Mouse (Mus musculus) midbrain, embryonic 16.5 days (tissue): ENCODE results near the gene Rock2. TPM values are rescaled to one million over a fixed set of nuclear protein-coding genes. Genes with fewer than 3 reads are reported as not detected.

Source experiments
- ATAC-seq: fragments of 200-750 bp; cut with Nextera tagmentation; 2 replicates; pipeline ENCODE4 v1.8.0; 2017; ENCODE audit warnings: moderate TSS enrichment
- H3K27ac ChIP-seq: fragments of 300-500 bp; sonication (generic); 2 replicates; pipeline ENCODE4 v1.5.1; 2014; ENCODE audit warnings: mild to moderate bottlenecking, low read length, mixed read lengths
- H3K27me3 ChIP-seq: fragments of 300-500 bp; sonication (generic); 2 replicates; pipeline ENCODE4 v1.6.1; 2014; ENCODE audit warnings: low read depth, low read length, mixed read lengths; ENCODE audit not compliant: control insufficient read depth, insufficient read depth
- H3K36me3 ChIP-seq: fragments of 300-500 bp; sonication (generic); 2 replicates; pipeline ENCODE4 v1.6.1; 2014; ENCODE audit warnings: mild to moderate bottlenecking, low read length, moderate library complexity, mixed read lengths; ENCODE audit not compliant: control insufficient read depth, insufficient read depth
- H3K4me1 ChIP-seq: fragments of 300-500 bp; sonication (generic); 2 replicates; pipeline ENCODE4 v1.6.1; 2014; ENCODE audit warnings: mild to moderate bottlenecking, low read length, mixed read lengths; ENCODE audit not compliant: control insufficient read depth, insufficient read depth
- H3K4me2 ChIP-seq: fragments of 300-500 bp; sonication (generic); 2 replicates; pipeline ENCODE4 v1.6.1; 2014; ENCODE audit warnings: mild to moderate bottlenecking, low read length, mixed read lengths
- H3K4me3 ChIP-seq: fragments of 300-500 bp; sonication (generic); 2 replicates; pipeline ENCODE4 v1.5.1; 2014; ENCODE audit warnings: low read depth, mild to moderate bottlenecking, low read length, moderate library complexity, mixed read lengths
- H3K9ac ChIP-seq: fragments of 300-500 bp; sonication (generic); 2 replicates; pipeline ENCODE4 v1.6.1; 2014; ENCODE audit warnings: low read depth, low read length, mixed read lengths
- H3K9me3 ChIP-seq: fragments of 300-500 bp; sonication (generic); replicated peaks from 2 replicates; pipeline ENCODE4 v1.6.1; 2014; ENCODE audit warnings: mild to moderate bottlenecking, low read length, mixed read lengths; ENCODE audit not compliant: control insufficient read depth, poor library complexity, severe bottlenecking
- WGBS: fragments of 180-500 bp; shearing (Covaris S2); extraction: QIAGEN DNeasy Blood & Tissue Kit; methylation state at CpG from one replicate; pipeline ENCODE4 v1.1.7; 2014; 5-methylcytosine and 5-hydroxymethylcytosine counted together
- polyA plus RNA-seq: library from polyadenylated mRNA; unstranded; fragments of >200 nt; fragmentation: Nextera tagmentation; extraction: Ambion mirVana; gene quantifications from 2 replicates; pipeline ENCODE4 v1.2.1, GENCODE M21; 2015

Rock2 gene
- polyA plus RNA-seq, 1 experiment from 2014 or later: 12.5 TPM

- Histone ChIP-seq H3K9me3 (no peaks in the 10 kb centered on the region), H3K4me3 (no peak overlapping the region), H3K4me2 (no peak overlapping the region), H3K27me3 (no peaks in the 10 kb centered on the region), H3K9ac (no peak overlapping the region), H3K27ac (no peak overlapping the region), H3K36me3 (no peaks in the 10 kb centered on the region), H3K4me1 (peaks cover 14% of the 10 kb centered on the region; the same call in 1 of the 2 replicates)
- no peak for ATAC-seq
- WGBS: 54% methylated on average over 9 of the region's 9 CpGs
Measured at GRCm38 (mm10) chr12:17036532-17036931, 141.8 kb downstream of the Rock2 start.

DNA sequence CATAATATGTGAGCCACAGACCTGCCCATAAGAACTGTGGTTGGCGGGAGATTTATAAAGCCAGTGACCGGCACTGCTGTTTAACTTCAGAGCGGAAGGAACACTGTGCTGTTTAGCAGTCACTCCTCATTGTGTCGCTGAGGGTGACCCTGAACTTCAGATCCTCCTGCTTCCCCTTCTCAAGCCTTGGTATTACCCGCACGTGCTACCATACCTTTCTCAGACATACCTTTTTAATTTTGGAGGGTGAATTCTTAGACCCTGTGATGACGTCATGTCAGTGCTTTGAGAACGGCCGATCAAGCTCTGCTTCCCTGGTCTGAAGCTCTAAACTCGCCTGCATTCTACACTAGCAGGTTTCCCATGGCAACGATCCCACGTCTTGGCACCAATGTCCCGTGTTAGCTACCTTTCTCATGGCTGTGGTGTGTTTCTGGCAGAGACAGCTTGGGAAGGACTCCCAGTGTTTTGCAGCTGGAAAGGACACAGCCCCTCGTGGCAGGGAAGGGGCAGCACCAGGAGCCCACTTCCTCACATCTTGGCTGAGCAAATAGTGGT is 142.4 kb downstream of the Rock2 start:
- H3K27me3 ChIP-seq: no peaks in the 10 kb centered on the region
- H3K36me3 ChIP-seq: no peaks in the 10 kb centered on the region
- no peak; the same call in 1 of the 2 replicates for ATAC-seq
- no peak overlapping the region for H3K27ac ChIP-seq
- WGBS: 43% methylated on average over 14 of the region's 14 CpGs
- H3K9me3 ChIP-seq: no peaks in the 10 kb centered on the region
- H3K4me3 ChIP-seq: no peak overlapping the region
- no peak overlapping the region for H3K9ac ChIP-seq
- H3K4me2 ChIP-seq: 0 out of 2 replicates have a peak overlapping the region, but pooled peaks have one; percentile 6
- peaks cover 14% of the 10 kb centered on the region; the same call in 1 of the 2 replicates for H3K4me1 ChIP-seq

Other genes starting within 250 kb of the Rock2 start
- 3.5 and 5.4 TPM in 2 replicates for gene Ntsr2, start 241.5 kb upstream of the Rock2 start, polyA plus RNA-seq
- 0.98 and 2.4 TPM in 2 replicates for gene Greb1, start 94.0 kb upstream of the Rock2 start, polyA plus RNA-seq
- gene E2f6, start 83.9 kb upstream of the Rock2 start, polyA plus RNA-seq: 23.7 and 26.8 TPM in 2 replicates
- 1.3 and 1.4 TPM in 2 replicates for gene Pqlc3, start 105.5 kb downstream of the Rock2 start, polyA plus RNA-seq
- 5.7 and 10.5 TPM in 2 replicates for gene 2410004P03Rik, start 116.8 kb downstream of the Rock2 start, polyA plus RNA-seq